Mouse (Mus musculus): ENCODE data around the gene Exosc10.

DNA sequence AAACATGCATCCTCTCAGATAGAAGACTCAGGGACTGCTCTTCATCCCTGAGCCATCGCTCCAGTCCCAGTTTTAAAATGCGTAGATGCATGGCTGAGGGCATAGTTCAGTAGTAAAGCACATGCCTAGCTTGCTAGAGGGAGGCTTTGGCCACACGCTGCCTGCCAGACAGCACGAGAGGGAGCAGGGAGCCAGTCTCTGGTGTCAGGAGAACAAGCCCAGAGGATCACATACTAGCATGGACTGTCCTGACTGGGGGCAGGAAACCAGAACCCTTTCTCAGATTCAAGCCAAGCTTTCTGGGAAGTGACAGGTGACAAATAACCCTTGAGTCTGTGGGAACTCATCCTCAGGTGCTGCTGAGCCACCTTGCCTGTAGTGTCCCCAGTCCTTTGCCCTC, 46.9 kb upstream of the Exosc10 start:
- TF ChIP-seq CTCF (IDR thresholded peaks at IDR 0.05; ENCODE audit: insufficient read depth, low read length) (no peak), POLR2A (IDR thresholded peaks at IDR 0.05; ENCODE audit: borderline replicate concordance, extremely low read depth, low read depth, low read length) (no peak)

All from lung, adult 2 months (tissue).